Mouse (Mus musculus): ENCODE data around the gene Tprg. TPM values are rescaled to one million over a fixed set of nuclear protein-coding genes. Genes with fewer than 3 reads are reported as not detected.

Tprg gene
- polyA plus RNA-seq, 1 experiment, result not detected

GRCm38 (mm10) chr16:25422997-25423396, 136.4 kb downstream of the Tprg start:
- no peak for DNase-seq (ENCODE audit: extremely low spot score in 1 of 2, low spot score in 1 of 2)

GRCm38 (mm10) chr16:25424001-25424400, 137.4 kb downstream of the Tprg start:
- DNase-seq (ENCODE audit: extremely low spot score in 1 of 2, low spot score in 1 of 2), result no peak

DNA sequence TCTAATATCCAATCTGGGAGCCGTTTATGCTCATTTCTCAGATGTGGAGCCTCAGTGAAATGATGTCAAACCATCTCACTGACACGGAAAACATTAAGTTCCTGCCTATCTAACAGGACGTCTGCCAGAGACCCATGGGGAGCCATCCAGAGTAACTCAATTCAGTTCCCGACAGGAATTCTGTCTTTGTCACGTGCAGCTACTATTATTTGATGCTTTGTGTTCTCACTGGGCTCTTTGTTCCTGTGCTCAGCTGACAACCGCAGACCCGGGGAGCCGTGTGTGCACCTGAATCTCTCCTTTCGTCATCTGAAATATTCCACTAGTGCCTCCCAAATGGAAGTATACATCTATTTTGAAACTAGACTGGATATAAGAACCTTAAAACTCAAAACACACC, 138.3 kb downstream of the Tprg start:
- DNase-seq (ENCODE audit: extremely low spot score in 1 of 2, low spot score in 1 of 2), result no peak

- no peak for DNase-seq (ENCODE audit: extremely low spot score in 1 of 2, low spot score in 1 of 2)
These were observed 138.8 kb downstream of the Tprg start for GRCm38 (mm10) chr16:25425376-25425775.

- DNase-seq (ENCODE audit: extremely low spot score in 1 of 2, low spot score in 1 of 2), result no peak
These were observed 139.6 kb downstream of the Tprg start for GRCm38 (mm10) chr16:25426261-25426660.

DNA sequence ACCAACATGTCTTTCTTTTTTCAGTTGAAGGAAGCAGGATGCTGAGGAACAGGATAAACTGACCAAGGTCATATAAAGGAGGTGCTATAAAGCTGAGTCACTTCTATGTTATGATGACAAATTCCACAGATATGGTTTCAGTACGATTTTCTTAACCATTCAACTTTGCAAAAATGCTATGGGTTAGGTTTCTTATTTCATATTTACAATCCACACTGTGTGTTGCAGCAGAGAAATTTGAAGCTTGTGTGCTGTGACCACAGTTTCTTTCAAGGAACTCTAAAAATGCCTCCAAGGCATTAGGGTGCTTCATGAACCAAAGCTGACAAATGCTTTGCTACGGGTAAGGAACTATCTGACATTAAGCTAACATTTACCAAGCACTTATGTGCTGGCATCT, 153.4 kb downstream of the Tprg start:
- DNase-seq (ENCODE audit: extremely low spot score in 1 of 2, low spot score in 1 of 2), result no peak

DNA sequence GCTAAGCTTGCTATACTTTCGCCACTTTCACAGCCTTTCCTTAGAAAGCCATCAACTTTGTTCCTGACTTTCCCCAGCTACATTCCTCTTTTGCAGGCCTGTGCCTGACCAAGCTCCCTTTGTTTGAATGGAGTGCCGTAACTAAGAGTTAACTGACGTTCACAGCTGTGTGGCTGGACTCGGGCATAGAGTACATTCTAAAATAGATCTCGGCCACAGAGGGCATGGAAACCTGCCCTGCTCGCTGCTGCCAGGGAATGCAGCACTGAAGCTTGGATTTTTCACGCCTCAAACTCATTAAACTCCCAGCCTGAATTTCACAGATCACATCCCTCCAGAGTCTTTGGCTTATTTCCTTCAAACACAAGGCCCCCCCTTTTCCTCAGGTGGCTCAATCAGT, 159.0 kb downstream of the Tprg start:
- DNase-seq (ENCODE audit: extremely low spot score in 1 of 2, low spot score in 1 of 2), result no peak

- DNase-seq (ENCODE audit: extremely low spot score in 1 of 2, low spot score in 1 of 2), result no peak
These were observed 164.9 kb downstream of the Tprg start for GRCm38 (mm10) chr16:25451511-25451910.

DNA sequence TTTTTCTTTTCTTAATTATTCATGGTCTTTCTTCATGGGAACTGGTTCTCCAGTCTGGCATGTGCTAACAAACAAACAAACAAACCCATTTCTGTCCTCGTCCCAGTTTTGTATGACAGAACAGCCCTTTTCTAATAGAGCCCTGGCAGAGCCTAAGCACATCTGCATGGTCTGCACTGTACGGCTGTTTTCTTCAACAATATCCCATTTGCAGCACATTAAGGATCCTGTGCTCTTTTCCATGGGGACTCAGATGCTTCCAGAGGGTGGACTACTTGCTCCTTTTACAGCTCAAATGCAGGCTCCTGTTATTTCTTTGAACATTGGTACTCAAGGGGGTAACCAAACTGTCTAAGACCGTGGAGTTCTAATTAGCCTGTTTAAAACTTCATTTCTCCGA, 178.1 kb downstream of the Tprg start:
- no peak for DNase-seq (ENCODE audit: extremely low spot score in 1 of 2, low spot score in 1 of 2)

DNA sequence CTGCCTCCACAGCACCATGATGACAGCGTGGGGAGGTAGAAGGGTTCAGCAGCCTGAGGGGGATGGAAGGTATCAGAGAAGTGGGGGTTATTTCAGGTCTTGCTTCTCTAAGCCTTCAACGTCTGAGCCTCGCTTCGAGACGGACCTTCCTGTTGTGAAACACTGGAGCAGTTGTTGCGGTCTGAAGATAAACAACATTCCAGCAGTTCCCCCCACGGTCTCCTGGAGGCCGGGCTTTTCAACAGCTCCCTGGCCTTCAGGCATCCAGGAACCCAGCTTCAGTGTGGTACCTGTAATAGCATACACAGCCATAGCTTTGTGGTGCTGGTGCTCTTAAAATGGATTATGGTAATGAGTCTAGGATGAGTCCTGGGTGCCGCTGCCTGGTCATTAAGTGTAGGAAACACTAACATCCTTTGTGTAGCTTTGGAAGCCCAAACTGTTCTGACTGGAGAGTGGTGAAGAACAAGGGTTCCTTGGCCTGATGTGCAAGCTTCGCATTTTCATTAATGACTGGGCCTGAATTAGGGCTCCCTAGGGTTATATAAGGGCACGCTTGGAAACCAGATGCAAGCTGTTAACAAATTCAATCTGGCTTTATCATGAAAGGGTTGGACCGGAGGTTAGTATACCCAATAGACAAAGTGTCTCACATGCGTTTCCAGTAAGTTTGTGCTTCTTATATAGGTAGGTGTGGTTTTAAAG, 179.0 kb downstream of the Tprg start:
- DNase-seq (ENCODE audit: extremely low spot score in 1 of 2, low spot score in 1 of 2), result peak; percentile 19 to 25

DNA sequence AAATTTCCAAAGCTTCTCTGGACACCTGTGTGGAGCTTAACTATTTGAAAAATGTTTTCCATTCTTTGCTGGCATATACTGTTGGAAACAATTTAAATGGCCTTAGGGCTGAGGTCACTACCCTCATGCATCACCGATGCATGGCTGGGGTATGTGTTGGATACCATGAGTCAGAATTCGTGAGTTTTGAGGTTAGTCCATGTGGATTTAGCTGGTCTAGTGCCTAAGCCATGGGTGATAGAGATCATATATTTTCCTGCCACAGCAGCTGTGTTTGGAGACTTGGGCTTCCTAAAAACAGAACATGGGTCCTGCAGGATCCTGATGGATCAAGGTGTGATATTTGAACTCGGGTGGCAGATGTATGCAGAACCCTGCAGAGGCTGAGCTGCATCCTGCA, 181.4 kb downstream of the Tprg start:
- no peak for DNase-seq (ENCODE audit: extremely low spot score in 1 of 2, low spot score in 1 of 2)

DNA sequence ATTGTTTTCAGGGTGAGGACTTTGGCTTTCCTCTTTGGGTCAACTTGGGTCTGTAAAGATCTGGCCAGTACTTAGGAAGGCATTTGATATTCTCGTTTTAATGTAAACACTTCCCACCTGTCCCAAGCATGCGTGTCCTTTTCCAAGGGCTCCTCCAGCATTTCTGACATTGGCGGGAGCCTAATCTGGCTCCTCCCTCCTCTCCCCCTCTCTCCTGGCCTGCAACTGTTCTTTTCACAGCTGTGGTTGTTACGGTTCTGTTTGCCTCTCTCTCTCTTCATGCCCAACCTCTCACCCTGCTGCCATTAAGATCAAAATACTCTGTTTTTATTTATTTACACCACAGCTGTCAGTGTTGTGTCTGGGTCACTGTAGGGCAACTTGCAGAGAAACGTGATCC, 182.0 kb downstream of the Tprg start:
- no peak for DNase-seq (ENCODE audit: extremely low spot score in 1 of 2, low spot score in 1 of 2)

All from frontal cortex, adult 2 months (tissue).